Mouse (Mus musculus): Measurements from ENCODE around the gene Padi1. TPM values are rescaled to one million over a fixed set of nuclear protein-coding genes. Genes with fewer than 3 reads are reported as not detected.

Gene Padi1
- polyA plus RNA-seq (2012; rRNA removed), result 0.02 and 0.05 TPM in 2 replicates

DNA sequence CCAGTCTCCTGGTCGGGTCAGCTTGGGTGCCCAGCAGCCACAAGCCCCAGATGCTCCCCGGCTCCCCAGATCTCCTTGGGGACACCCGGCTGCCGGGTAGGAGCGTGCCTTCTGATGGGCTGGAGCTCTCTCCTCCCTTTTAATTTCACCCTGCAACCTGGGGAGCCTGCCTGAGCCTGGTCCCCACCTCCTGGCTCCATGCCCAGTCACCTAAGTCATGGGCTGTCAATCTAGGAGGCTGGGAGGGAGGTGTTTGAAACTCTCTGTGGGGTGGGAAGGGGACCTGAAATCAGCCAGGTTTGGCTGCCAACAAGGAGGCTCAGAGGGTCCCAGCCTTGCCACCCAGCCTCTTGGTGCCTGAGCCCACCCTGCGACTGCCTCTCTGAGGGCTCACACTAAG lies at the start of gene Padi1:
Gene Padi1, minus strand, starts transcription at position 113 of the 400 bp plus-strand sequence.
- WGBS, result 51% methylated on average over 6 of the region's 6 CpGs
- no peak for DNase-seq (ENCODE audit: low read depth, low spot score)

DNA sequence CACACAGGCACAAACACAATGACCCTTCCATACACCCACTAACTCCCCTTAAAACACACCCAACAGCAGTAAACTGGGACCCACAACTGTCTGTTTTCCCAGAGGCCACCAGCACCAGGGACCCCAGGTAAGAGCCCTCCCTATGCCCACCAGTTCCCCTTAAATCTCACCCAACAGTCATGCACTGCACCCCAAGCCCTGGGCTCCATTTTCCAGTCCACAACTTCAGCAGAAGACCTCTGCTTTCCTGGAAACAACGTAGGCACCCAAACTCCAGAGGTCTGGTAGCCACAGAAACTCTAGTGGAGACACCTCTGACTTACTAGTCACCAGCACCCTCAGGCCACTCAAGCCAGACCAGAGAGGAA lies 46.6 kb upstream of the Padi1 start:
- WGBS, result 80% methylated on average over 1 of the region's 1 CpGs
- DNase-seq (ENCODE audit: low read depth, low spot score), result no peak

DNA sequence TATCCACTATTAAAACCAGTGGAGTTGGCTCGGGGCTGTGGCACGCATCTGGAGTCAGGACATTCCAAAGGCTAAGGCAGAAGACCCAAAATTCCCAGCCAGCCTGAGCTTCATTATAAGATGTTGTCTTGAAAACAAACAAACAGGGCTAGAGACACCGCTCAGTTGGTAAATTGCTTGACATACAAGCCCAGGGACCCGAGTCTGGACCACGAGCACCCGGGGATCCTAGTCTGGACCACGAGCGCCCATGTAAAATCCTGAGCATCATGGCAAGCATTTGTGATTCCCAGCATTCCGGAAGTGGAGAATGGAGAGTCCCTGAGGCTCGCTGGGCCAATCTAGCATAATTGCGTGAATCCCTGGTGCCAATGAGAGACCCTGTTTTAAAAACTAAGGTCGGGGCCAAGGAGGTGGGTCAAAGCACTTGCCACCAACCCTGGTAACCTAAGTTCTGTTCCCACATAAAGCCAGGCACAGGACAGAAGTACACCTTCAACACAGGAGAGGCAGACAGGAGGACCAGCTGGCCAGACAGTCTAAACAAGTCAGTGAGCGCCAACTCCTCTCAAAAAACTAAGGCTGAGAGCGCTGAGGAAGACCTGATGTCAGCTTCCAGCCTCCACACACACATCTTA lies 46.1 kb upstream of the Padi1 start:
- DNase-seq (ENCODE audit: low read depth, low spot score), result no peak
- WGBS, result 93% methylated on average over 14 of the region's 14 CpGs

DNA sequence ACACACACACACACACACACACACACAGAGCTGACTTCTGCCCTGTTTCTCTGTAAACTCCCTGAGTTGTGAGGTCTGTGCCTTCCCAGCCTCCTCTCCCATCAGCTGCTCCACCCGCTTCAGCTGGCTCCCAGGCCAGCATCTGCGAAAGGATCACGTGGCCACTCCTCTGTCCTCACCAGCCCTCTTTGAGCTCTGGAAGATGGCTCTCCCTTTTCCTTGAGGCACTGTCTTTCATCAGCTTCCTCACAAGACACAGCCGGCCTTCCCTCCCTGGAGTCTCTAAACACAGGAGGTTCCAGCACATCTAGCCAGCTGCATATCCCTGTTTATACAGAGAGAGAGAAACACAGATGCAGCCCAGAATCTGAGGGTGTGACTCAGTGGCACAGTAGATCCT lies 38.3 kb upstream of the Padi1 start:
- WGBS, result 12% methylated on average over 4 of the region's 4 CpGs
- DNase-seq (ENCODE audit: low read depth, low spot score), result no peak

DNA sequence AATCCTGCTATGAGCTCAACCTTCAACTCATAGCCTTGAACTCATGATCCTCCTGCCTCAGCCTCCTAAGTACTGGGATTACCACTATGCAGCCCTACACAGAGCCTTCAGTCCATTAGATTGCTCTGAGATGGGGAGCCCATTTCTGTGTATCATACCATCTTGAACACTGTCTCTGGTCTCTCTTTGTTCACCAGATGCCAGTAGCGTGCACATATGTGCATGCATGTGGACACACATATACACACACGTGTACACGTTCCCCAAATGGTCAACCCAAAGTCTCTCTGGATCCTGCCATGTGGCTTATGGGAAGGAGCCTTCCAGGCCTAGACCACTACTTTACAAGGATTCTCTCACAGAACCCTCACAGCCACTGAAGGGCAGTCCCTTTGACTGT lies 37.4 kb upstream of the Padi1 start:
- no peak for DNase-seq (ENCODE audit: low read depth, low spot score)
- 97% methylated on average over 3 of the region's 3 CpGs for WGBS

DNA sequence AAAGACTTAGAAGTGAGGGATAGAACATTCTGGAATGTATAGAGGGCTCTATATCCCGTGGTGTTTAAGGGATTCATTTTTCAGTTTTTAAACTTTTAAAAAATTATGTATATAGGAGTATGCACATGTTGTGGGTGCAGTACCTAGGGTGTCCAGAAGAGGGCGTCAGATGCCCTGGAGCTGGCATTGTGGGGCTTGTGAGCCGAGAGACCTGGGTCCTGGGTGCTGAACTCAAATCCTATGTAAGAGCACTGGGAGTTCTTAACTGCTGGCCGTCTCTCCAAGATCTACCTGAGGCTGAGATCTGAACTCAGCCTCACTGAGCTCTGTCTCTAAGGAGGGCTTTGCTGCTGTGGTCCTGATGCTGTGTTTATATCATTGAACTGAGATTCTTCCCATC lies 36.8 kb upstream of the Padi1 start:
- no peak for DNase-seq (ENCODE audit: low read depth, low spot score)
- 63% methylated on average over 4 of the region's 4 CpGs for WGBS

DNA sequence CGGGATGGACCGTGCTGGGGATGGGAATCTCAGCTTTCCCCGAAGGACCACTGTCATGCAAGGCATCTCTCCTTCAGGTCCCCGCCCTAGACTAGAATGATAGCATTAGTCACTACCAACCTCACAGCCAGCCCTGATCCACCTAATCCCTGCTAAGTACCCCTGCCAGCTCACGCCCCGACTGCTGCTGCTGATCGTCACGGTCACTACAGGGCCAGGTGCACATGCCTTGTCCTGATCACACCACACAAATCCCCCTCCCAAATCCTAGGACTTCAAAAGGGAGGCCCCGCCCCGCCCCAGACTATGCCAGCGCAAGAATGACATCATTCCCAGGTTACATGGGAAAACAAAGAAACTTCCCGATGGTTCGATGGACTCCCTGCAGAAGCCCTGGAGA lies 36.2 kb upstream of the Padi1 start:
- DNase-seq (ENCODE audit: low read depth, low spot score), result no peak
- 86% methylated on average over 13 of the region's 13 CpGs for whole genome bisulfite sequencing

DNA sequence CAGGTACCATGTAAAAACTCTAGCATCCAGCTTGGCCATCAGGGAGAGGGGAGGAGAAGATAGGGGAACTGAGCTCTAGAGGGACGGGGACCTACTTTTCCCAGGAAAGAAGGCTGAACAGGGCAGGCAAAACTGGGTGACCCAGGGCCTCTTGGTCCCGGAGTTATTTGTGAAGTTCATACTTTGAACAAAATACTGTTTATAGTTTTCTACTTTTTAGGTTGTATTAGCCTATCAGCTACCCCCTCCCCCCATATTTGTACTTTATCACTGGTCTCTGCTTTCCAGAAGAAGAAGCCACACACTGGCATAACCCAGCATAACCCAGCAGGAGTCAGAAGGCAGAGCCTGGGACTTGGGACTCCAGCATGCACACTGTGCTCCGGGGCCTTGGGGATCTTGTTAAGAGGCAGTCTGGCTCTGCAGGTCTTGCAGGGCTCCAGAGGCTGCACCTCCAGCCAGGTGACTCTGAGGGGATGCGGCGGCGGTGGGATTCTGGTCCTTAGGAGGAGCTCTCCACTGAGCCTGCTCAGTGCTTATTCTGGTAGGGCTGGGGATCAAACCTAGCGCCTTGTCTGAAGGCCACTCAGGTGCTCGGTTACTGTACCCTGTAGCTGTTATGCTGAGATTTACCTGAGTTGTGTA lies 35.6 kb upstream of the Padi1 start:
- no peak for DNase-seq (ENCODE audit: low read depth, low spot score)
- 92% methylated on average over 8 of the region's 8 CpGs for WGBS

DNA sequence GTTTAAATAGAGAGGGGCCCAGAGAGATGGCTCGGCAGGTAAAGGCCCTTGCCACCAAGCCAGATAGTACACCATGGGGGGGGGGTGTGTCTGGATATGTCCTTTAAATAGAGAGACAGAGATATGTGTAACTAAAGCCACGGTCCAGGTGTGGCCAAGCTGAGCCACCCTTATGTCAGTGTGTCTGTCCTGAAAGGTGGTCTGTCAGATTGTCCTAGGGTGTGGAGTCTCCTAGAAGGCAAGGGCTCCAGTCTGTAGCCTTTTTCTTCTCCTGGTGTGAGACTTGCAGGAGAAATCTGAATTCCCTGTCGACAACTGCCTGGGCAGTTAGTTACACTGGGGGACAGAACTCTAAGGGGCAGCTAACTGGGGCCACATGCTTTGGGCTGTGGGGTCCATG lies 34.6 kb upstream of the Padi1 start:
- 84% methylated on average over 3 of the region's 3 CpGs for WGBS
- no peak for DNase-seq (ENCODE audit: low read depth, low spot score)

DNA sequence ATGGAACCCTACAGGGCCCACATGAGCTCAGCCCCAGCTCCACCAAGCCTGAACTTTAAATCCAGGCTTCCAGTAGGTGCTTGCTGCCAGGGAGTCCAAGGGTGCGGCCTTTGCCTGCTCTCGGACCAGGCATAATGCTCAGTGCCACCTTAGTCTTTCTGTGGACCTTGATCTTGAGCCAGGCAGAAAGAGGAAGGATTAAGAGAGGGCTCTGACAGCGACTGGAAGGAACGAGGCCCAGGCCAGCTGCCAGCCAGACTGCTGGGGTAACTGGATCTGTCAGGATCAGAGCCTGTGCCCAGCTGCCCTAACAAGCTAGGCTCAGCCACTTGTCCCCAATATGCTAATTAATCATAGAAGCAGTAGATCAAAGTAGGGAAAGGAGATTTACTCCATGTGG lies 34.2 kb upstream of the Padi1 start:
- 25% methylated on average over 4 of the region's 4 CpGs for WGBS
- no peak for DNase-seq (ENCODE audit: low read depth, low spot score)

DNA sequence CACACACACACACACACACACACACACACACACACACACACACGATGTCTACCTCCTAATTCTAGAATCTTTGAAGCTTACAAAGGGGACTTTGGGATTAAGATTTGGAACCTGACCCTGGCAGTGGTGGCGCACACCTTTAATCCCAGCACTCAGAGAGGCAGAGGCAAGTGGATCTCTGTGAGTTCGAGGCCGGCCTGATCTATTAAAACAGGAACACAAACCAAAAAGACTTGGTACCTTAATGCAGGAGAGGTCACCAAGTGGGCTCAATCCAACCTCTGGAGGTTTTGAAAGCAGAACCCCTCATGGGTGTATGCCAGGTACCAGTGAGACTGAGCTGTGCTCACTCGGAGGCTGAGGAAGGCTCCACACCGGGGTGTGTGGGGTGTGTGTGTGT lies 33.5 kb upstream of the Padi1 start:
- no peak for DNase-seq (ENCODE audit: low read depth, low spot score)
- 93% methylated on average over 6 of the region's 6 CpGs for WGBS

DNA sequence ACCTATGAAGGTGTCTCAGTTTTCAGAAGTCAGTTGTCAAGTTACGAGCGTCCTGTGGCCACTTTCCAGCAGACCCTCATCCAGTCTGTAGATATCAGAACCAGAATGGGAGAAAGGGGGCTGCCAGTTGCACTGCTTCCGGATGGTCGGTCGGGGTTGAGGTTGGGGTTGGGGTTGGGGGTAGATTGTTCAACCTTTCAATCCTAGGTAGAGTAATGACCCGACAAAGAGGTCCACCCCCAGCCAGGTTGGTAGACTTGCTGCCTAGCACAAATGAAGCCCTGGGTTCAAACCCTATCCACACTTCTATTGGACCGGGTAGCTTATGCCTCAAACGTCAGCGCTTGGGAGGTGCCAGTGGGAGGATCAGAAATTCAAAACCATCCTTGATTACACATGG lies 33.1 kb upstream of the Padi1 start:
- 92% methylated on average over 9 of the region's 9 CpGs for WGBS
- DNase-seq (ENCODE audit: low read depth, low spot score), result no peak

DNA sequence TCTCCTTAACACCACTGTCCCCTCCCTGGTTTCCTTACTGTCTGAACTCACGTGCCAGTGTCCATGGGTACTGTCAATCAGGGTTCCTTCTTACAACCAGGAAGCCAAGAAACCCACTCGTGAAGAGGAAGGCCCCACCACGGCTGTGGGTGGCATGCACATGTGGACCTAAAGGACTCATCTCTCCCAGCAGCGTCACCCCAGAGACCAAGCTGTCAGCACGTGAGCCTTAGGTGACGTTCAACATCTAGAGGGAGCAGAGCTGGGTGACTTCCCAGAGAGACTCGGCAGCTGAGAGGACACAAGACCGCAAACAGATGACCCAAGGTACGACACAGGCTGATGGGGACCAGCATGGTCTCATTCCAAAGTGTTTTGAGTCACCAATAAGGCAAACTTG lies 31.9 kb upstream of the Padi1 start:
- no peak for DNase-seq (ENCODE audit: low read depth, low spot score)
- 74% methylated on average over 9 of the region's 9 CpGs for WGBS

DNA sequence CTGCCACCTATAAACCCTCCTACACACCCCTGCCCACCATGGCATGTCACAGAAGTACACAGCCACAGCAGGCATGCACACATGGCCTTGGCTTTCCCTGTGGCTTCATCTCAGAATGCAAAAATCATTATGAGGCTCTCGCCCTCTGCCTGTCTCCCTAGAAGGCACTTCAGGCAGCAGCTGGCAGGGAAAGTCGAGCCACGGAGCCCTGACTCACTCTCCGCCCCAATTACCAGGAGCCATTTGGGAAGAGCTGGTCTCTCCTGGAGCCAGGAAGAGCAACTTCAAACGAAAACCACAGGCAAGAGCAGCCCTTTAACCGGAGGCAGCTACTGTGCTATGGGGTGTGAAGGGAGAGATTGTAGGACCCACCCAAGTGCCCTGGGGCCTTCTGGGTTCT lies 31.1 kb upstream of the Padi1 start:
- DNase-seq (ENCODE audit: low read depth, low spot score), result no peak
- 40% methylated on average over 6 of the region's 6 CpGs for WGBS

DNA sequence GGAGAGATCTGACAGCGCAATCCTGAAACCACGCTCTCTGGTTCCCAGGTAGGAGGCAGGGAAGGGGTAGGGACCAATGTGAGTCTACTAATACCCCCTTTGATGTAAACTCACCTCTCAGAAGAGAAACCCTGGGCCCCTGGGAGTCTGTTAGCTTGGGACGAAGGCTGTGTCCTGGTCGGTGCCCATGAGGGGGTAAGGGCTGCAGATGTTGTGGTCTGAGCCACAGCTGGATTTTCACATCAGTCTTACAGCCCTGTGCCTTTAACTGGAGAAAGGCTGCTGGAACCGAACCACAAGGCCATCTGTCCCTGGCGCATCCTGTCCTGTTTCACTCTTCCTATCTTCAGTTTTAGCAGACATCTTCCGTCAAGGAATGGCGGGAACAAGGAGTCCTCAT lies 30.6 kb upstream of the Padi1 start:
- DNase-seq (ENCODE audit: low read depth, low spot score), result no peak
- 78% methylated on average over 8 of the region's 8 CpGs for WGBS

DNA sequence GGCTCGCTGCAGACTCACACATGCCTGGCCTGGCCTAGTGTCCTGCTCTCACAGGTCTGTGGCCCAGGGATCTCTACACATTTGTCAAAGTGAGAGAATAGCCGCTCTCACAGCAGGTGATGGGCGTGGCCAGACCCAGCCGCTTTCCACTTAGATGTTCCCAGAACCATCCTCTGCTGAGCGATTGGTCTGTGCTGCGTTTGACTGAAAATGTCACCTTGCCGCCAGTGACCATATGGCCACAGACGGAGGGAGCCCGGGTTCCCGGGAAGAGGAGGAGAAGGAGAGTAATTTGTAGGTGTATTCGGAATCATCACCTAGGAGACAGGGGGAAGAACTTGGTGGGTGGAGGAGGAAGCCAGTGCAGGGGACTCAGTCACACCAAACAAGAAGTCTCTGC lies 27.4 kb upstream of the Padi1 start:
- 46% methylated on average over 11 of the region's 11 CpGs for WGBS
- no peak for DNase-seq (ENCODE audit: low read depth, low spot score)

DNA sequence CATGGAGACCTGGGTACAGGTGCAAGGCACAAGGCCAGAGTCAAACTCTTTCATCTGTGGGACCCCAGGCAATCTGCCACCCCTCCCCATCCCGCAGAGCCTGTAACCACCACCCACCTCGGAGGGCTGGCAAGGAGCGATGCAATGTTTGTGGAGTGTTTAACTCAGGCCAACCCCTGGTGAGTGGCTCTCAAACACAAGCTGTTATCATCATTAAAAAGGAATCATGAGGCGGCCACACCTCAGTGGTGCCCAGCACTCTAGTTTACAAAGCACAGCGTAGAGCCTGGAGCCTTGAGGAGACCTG lies 27.1 kb upstream of the Padi1 start:
- WGBS, result 53% methylated on average over 5 of the region's 5 CpGs
- no peak for DNase-seq (ENCODE audit: low read depth, low spot score)

DNA sequence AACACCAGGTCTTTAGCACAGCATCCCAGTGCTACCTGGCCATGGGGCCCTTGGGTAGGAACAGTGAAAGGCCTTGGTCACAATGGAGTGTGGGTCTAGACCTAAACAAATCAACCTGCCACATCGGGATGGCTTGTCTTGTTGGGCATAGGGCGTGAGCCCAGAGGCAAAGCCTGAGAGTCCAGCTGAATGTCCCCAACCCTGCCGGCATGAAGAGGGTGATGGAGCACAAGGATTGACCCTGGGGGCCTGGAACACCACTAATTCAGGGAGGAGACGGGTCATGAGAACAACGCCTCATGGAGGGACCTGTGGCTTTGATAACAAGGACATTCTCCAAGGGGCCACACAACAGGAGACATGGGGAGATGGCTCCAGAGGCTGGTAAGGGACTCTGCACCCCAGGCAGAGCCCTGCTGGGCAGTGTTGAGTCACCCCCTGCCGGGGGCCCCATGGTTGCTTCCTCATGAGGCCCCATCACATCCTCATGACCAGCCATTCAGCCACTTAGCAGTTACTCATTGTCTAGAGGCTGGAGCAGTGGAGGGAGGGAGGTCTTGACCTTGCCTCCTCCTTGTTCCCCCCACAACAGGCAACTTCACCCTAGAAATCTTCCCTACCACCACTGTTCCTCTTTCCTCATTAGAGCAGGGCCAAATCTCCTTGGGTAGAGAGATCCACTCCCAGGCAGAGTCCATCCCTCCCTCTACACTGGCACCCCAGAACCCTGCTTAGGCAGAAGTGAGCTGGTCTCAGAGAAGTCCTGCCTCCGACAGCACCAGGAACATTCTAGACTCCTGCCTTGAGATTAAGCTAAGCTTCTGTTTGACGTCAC lies 26.5 kb upstream of the Padi1 start:
- DNase-seq (ENCODE audit: low read depth, low spot score), result no peak
- 67% methylated on average over 8 of the region's 8 CpGs for WGBS

DNA sequence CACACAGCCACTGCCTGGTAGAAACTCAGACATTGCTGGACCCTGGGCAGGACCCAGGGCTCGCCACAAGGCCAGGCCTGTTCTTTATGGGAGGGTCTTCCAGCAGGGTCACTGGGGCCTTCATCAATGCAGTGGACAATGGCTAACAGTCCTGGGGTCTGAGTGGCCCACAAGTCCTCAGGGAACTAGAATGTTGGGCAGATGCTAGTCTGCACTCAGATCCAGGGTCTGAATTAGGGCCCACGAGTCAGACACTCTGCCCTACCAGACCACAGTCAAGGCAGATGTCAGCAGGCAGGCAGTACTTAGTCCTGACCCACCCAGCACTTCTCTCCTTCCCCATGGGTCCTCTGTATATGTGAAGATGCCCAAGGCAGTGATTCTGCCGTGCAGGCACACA lies 25.8 kb upstream of the Padi1 start:
- DNase-seq (ENCODE audit: low read depth, low spot score), result no peak
- WGBS, result 82% methylated on average over 3 of the region's 3 CpGs

DNA sequence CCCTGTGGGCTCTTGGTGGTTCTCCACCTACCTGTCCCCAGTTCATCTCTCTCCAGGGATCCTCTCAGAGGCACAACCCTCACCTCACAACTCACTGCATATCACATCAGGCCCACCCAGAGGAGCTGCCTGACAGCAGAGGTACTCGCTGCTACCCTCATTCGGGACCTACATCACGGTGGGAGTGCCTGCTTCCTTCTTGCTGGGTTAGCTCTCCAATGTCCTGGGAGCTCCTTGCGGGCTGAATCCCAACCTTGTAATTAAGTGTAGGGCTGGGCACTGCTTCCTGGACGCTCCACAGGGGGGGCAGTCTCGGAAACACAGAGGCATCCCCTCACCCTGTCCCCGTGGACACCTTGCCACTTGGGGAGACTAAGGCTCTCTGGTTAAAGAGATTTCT lies 25.3 kb upstream of the Padi1 start:
- no peak for DNase-seq (ENCODE audit: low read depth, low spot score)
- WGBS, result 80% methylated on average over 7 of the region's 7 CpGs

DNA sequence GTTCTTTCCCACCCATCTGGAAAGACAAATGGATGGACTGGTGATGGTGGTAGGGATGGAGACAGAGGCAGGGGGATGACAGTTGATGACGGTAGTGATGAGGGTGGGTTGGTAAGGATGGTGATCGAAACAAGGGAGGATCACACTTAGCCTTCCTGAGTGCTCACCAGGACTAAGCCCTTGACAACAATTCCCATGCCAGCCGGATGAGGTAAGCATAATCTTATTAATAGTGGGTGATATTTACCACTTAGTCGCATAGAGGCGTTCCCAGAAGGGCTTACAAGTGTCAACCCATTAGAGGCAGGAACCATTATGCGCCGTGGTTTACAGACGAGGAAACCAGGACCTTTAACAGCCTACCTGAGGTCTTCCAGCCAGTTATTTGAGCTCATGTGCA lies 24.4 kb upstream of the Padi1 start:
- 88% methylated on average over 8 of the region's 8 CpGs for WGBS

More for the DNA sequence above, 24.4 kb upstream of the Padi1 start:
- DNase-seq (ENCODE audit: low read depth, low spot score), result no peak

All from large intestine, adult 2 months (tissue).